Mouse (Mus musculus): ENCODE data around the gene Jpt1. TPM values are rescaled to one million over a fixed set of nuclear protein-coding genes. Genes with fewer than 3 reads are reported as not detected.
"Not testable (repeated sequence)": the region's sequence is repeated elsewhere in the genome, so short reads cannot be mapped to it uniquely, and the experiment has no call there.

Jpt1 gene
- total RNA-seq, 2 experiments from 2014 or later, result 81.3 to 86.5 TPM

DNA sequence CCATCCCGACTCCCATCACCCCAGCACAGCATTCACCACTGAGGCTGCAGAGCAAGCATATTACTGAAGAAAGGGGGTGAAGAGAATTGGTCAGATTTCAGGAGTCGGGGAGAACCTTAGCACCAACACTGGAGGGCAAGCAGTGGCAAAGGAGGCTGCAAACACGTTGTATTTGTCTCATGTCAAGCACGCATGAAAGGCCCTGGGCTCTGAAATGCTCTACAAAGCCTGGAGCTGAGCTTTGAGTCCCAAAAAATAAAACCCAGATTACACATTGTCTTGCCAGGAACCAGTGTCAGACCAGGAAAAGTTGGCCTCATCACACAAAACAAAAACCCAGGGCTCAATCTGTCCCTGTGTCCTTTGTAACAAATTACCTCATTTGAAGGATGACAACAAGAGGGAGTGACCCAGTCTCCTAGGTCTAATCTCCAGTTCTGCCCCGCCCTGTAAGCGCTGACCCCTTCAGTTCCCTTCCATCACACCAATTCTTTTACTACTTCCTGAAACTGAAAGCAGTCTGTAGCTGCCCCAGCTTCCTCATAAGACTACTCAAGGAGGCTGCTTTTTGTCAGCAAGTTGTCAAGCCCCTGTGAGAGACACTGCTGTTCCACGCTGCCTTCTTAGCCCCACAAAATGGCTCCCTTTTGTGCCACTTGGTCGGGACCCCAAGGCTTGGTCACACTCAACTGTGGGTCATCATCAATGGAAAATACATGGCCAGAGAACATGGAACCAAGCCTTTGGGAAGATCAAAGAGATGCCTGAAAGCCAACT, 1.6 kb downstream of the Jpt1 start:
- no peak for DNase-seq (ENCODE audit: low spot score in 2 of 2)

DNA sequence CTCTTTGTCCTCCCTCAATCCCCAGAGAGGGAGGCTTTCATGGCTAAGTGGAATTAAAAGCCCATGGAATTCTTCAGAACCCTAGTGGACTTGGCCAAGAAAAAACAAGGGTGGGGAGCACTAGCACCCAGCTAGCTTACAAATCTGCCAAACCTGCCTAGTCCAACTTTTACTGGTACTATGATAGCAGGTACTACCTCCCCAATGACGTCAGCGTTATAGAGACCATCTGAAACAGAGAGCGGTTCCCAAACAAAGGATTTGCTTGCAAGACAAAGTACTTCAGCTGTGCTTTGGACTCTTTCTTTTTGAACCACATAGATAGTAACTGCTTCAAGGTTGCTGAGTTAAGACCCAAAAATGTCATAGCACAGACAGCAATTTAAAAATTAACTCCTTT, 2.2 kb downstream of the Jpt1 start:
- no peak for DNase-seq (ENCODE audit: low spot score in 2 of 2)

DNA sequence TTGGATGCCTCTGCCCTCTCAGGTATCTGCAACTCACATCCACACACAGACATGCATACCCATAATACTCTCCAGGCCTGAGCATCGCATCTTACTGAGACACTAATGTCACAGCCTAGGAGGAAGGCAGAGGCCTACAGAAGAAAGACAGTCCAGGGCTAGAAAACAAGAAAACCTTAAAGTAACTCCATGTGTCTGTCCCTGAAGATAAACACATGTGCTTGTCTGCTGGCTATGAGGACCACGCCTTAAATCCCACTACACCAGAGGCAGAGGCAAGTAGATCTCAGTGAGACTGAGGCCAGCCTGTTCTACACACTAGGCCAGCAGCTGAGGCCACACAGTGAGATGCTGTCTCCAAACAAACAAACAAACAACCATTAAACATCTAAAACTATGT, 3.1 kb downstream of the Jpt1 start:
- DNase-seq (ENCODE audit: low spot score in 2 of 2), result no peak

DNA sequence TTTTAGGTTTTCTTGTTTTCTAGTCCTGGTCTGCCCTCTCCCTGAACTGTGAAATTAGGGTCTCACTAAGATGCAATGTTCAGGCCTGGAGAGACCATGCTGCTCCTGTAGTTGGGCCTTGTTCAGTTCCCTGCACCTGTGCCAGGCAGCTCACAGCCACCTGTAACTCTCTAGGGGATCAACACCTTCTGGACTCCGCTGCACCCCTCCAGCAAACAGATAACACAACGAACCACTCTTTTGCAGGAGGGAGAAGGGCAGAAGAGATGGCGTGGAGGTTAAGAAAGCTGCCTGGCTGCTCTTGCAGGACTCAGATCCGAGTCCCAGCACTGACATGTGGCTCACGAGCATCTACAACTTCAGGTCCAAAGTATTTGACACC, 3.7 kb downstream of the Jpt1 start:
- no peak for DNase-seq (ENCODE audit: low spot score in 2 of 2)

DNA sequence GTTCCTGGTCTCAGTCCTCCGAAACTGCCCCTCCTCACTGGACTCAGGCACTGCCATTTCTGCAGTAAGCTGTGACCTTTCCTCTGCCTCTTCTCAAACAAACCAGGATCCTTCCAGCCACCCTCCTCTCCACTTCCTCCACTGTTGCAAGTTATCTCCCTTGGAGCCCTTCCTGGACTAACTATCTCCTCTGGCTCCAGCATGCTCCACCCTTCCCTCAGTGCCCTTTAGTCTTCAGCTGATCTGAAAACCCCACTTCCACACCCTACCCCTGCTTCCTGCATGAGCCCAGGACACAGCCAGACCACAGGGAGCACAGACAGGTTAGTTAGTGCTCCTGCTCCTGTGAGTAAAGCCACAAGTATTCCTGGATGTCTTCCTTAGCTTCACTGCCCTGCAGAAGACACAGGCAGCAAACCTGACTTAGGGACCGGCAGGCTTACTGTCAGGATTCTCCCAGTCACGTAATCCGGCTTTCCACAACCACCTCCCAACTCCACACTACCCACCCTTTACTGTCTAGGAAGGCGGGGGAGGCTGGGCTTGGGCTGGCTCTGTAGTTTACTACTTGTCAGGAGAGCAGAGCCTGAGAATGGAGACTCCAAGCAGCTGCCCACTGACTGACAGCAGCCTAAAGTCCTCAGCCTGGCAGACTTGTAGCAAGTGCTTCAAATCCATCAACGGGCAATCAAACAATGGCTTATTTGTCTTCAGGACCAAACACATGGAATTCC, 4.2 kb downstream of the Jpt1 start:
- no peak for DNase-seq (ENCODE audit: low spot score in 2 of 2)

DNA sequence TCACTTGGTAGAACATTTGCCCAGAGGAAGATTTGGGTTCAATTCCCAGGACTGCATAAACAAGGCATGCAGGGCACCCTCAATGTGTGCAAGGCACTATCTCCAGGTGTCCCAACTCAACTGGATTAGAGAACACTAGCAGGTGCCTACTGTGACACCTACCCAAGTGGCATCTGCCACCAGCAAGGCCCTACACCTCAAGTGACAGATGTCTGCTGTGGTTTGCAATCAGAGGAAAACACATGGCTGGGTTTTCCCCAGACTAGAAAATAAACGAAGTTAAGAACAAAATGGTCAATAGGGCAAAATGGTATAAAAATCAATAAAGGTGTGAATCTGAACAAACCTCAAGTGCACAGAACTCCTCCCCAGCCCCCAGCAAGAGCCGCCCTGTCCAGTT, 6.1 kb downstream of the Jpt1 start:
- DNase-seq (ENCODE audit: low spot score in 2 of 2), result no peak

DNA sequence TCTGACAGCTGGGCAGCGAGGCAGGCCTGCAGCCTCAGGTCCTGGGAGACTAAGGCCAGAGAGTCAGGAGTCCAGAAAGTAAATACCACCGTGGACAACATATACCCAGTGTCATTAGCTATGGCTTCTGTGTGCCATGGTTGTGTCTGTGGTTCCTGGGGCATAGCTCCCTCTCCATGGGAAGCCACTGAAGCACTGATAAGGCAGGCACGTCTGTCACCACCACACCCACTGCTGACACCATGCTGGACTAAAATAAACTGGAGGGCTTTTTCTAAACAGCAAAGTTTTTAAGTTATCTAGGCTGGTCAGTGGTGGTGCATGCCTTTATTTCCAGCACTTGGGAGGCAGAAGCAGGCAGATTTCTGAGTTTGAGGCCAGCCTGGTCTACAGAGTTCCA, 7.6 kb downstream of the Jpt1 start:
- no peak for DNase-seq (ENCODE audit: low spot score in 2 of 2)

DNA sequence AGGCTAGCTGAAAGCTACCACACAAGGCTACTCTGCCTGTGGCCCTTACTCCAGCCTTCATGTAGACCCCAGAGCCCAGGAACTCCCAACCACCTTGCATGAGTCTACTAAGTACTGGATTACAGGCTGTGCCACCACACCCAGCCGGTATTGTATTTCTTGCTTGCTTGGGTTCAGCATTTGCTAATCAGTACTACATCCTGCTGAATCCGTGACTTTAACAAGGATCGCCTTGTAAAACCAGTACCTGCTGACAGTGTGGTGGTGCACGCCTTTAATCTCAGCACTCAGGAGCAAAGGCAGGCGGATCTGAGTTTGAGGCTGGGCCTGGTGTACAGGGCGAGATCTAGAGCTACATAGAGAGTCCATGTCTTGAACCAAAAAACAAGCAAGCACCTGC, 11.6 kb downstream of the Jpt1 start:
- DNase-seq (ENCODE audit: low spot score in 2 of 2), result no peak

DNA sequence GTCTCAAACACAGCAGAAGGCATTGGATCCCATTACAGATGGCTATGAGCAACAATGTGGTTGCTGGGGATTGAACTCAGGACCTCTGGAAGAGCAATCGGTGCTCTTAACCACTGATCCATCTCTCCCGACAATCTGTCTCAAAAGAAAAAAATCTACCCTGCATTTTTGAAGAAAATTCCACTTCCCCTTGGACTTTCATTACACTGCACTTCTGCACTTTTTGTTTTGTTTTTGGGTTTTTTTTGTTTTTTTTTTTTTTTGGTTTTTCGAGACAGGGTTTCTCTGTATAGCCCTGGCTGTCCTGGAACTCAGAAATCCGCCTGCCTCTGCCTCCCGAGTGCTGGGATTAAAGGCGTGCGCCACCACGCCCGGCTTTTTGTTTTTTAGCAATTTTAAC, 17.6 kb downstream of the Jpt1 start:
- not testable (repeated sequence) for DNase-seq (ENCODE audit: low spot score in 2 of 2)

DNA sequence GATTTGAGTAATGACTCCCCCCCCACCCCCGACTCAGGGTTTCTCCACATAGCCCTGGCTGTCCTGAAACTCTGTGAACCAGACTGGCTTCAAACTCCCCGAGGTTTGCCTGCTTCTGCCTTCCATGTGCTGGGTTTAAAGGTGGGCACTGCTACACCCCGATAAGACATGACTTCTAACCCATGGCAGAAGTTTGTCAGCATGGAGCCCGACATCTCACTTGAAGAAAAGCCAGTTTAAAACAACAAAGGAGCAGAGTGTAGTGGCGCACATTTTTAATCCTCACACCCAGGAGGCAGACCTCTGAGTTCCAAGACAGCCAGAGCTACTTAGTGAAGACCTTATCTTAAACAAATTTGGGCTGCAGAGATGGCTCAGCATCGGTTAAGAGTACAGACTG, 21.8 kb downstream of the Jpt1 start:
- DNase-seq (ENCODE audit: low spot score in 2 of 2), result no peak

DNA sequence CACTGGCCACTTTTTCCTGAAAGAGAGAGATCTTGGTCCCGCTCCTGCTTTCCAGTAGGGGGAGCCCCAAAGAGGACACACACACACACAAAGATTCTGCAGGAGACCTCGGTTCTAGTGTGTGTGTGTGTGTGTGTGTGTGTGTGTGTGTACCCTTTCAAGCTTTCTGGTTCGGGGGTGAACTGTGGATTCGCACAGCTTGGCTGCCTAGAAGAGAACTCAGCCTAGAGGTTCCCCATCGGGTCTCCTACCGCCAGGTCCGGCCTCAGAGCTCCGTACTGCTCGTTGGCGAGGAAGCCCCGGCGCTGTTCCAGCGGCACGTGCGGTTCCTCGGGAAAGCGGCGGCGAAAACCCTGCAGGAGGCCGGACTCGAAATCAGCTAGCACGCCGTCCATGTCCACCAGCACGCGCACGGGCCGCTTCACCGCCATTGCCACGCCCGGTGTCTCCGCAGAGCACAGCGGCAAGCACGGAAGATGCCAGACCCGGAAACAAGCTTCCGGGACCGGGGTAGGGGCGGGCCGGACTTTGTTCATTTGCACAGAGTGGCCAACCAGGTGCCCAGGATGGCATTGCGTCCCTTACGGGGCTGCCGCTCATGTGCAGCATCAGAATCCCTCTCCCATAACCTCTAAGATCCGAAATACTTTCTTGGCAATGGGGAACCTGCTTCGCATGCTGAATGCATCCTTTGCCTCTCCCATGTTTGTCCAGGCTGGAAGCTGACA, 22.7 kb downstream of the Jpt1 start, which contains the start of gene Nt5c:
TSS of gene Nt5c (minus strand) at position 507 of the 728 bp plus-strand sequence.
- DNase-seq (ENCODE audit: low spot score in 2 of 2), result peak; percentile 73 to 78

DNA sequence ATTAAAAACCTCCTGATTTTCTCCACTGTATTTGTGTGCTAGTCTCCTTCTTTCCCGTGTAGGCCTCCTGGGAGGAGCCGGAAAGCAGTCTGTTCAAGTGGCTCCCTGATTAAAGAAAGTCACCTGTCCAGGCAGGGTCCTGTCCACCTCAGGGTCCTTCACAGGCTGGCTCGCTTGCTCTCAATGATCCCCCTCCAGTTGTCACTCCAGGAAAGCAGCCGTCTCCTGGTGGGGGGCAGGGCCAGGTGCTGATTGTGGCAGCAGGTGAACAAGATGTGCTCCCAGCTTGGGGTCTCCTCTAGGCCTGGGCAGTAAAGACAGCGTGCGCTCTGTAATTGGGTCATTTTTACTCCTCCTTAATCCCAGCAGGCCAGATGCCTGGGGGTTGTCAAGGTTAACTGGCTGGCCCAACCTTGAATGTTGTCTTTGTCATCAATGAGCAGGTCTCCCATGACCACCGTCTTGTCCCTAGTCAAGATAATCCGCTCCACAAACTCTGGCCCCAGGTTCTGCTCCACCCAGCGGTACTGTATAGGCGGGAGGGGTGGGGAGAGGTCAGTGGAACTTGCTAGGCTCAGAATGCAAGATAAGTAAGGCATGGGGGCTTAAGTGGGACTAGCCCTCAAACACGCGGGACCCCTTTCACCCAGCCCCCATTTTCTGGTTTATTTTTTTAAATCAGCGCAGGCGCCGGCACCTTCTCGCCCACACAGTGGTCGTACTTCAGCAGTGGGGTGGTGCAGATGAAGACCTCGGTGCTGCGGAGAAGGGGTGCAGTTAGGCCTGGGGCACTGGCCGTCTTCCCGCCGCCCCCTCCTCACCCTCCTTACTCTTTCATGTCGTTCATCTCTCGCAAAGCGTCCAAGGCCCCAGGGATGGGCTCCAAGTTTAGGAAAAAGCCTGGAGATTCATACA, 23.5 kb downstream of the Jpt1 start:
- DNase-seq (ENCODE audit: low spot score in 2 of 2), result peak; percentile 34 to 39

DNA sequence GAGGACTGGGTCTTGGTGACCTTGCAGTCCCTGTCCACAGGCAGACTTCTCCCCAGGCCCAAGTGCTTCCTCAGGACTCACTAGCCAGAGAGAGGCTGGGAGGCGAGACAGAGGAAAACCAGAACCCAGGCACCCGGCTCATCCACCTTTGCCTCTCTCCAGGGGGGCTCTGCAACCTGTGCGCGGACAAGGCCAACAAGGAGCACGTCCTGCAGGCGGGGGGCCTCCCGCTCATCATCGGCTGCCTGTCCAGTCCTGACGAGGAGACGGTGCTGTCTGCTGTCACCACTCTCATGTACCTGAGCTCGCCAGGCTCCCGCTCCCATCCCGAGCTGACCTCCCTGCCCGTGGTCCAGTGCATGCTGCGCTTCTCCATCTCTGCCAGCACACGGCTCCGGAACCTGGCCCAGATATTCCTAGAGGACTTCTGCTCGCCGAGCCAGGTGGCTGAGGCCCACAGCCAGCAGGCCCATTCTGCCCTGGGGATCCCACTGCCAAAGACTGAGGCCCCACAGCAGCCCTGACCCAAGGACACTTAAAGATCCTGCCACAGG, 25.6 kb downstream of the Jpt1 start:
- no peak for DNase-seq (ENCODE audit: low spot score in 2 of 2)

DNA sequence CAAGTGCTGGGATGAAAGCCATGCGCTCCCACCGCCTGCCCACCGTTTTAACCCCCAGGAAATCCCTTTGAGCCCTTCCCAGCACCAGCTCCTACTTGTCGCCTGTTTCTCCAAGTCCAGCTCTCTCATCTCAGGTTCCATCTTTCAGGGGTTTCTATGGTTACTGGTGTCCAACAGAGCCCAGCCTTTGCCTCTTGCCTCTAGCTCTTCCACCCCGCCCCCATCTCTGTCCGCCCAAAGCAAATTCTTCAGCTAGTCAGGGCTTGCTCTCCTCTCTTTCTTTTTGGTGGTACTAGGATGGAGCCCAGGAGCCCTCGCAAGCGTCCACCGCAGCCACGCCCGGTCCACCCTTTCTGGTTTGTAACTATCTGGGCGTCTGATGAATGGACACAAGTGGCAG, 29.0 kb downstream of the Jpt1 start:
- no peak for DNase-seq (ENCODE audit: low spot score in 2 of 2)

DNA sequence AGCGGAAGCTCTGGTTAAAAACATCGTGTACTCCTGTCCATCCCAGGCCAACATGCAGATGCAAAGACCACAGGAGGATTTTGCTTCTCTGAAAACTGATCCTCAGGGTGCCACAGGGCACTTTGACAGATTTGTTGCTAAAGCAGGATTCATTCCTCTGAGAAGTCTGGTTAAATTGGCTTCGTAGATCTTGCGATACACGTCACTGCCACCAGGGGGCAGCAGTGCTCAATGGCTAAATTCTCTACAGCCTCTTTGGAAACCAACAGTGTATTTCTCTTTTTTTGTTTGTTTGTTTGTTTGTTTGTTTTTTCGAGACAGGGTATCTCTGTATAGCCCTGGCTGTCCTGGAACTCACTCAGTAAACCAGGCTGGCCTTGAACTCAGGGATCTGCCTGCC, 30.5 kb downstream of the Jpt1 start:
- peak; percentile 80 to 85 for DNase-seq (ENCODE audit: low spot score in 2 of 2)

DNA sequence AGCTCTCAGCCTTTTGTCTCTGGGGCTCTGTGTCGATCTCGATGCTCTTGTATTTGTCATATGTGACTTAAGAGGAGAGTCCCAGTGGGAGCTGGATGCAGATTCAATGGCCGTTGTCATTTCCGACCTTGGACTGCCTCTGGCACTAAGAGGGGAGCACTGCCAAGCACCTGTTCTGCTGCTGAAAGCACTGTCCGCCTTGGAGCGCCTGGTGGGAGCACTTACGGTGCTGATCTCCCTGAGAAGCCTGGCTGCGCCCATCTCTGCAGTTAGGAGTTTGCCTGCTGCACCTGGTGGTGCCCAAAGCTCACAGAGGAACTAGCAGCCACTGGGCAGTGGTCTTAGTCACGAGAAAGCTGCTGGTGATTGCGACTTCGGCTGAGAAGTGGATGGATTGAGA, 30.9 kb downstream of the Jpt1 start:
- no peak for DNase-seq (ENCODE audit: low spot score in 2 of 2)

DNA sequence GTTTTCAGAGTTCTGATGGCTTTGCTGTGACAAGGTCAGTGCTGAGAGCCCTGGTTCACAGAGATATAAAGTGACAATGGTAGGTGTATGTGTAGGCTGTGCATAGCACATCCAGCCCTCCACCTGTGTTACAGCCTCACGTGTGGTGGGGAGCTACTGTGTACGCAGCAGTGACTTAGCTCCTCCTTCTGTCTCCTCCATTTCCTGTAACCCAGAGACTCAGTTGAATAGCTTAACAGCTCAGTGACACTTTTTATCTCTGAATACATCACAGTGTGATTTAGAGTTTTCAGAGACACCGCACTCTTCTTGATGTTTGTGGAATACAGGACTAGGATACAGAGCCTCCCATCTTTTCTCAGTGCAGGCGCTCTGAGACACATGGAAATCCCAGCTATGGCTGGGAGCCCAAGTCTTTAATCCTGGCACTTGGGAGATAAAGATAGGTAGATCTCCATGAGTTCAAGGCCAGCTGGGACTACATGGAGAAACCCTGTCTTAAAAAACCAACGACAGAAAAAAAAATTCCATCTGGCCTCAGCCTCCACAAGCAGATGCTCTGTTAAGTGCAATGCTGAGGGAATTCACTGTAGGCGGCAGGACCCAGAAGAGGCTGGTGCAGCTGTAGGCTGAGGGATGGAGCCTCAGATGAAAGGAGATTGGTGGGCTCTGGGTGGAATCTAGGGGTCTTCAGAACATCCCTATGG, 32.5 kb downstream of the Jpt1 start:
- no peak for DNase-seq (ENCODE audit: low spot score in 2 of 2)

DNA sequence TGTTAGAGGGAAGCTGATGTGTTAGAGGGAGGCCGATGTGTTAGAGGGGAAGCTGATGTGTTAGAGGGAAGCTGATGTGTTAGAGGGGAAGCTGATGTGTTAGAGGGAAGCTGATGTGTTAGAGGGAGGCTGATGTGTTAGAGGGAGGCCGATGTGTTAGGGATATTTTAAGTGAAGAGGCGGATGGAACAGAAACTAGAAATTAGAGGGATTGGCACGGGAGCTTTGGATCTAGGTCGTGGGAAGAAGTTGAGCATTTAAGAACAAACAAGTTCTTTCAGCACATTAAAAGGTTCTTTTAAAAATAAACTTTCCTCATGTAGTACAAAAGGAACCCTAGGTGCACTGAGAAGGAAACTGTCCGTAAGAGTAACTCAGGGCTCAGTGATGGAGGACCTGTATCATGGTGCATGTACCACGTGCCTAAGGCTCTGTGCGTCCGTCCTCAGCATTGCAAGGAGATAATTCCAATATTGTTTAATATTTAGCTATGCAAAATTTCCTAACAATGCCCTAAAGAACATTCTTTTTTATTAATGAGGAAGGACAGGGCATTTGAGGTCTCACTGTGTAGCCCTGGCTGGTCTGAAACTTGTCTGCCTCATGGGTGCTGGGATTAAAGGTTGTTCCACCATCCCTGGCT, 35.8 kb downstream of the Jpt1 start:
- DNase-seq (ENCODE audit: low spot score in 2 of 2), result no peak

DNA sequence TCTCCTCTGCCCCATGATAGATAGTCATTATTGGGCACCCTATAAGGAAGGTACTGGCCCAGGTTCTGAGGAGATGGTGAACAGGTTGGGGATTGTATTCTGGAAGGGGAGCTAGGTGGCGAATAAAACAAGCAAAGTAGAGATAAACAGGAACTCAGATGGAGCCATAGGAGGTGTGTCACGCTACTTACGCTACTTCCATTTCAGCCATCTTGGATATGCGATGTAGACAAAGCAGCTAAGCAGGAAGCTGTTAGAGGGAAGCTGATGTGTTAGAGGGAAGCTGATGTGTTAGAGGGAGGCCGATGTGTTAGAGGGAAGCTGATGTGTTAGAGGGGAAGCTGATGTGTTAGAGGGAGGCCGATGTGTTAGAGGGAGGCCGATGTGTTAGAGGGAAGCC, 36.8 kb downstream of the Jpt1 start:
- DNase-seq (ENCODE audit: low spot score in 2 of 2), result not testable (repeated sequence)
